Mouse (Mus musculus): ENCODE data around the gene Hist1h3g.
A peak's percentile ranks its signal among the peaks of the same experiment; 100 is the strongest.

Hist1h3g gene

DNA sequence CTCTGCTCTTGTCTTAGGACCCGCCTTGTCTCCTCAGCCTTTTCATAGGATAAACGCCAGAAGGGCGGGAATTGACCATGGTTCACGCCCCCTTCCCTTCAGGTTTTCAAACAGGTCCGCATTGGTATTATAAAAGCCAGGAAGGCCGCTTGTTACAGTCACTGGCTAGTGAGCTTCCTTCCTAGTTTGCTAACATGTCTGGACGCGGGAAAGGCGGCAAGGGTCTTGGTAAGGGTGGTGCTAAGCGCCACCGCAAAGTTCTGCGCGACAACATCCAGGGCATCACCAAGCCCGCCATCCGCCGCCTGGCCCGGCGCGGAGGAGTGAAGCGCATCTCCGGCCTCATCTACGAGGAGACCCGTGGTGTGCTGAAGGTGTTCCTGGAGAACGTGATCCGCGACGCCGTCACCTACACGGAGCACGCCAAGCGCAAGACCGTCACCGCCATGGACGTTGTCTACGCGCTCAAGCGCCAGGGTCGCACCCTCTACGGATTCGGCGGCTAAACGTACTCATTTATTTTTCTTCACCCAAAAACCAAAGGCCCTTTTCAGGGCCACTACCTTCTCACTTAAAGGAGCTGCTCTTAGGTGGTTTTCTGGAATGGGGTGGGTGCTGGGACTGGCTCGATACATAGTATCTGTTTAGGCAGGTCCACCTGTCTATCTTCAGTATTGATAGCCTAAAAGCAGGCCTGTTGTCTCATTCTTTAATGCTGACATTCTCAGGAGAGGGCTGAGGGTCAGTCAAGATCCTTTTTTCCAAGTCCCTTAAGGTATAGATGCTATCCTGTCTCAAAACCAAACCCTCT lies 46.4 kb downstream of the Hist1h3g start, which contains the start of gene Hist1h4d:
Hist1h4d (plus strand) TSS at position 191 of the 811 bp plus-strand sequence.
- peak; percentile 94 for DNase-seq

GRCm38 (mm10) chr13:23582219-23583056 lies 47.2 kb downstream of the Hist1h3g start:
- no peak for DNase-seq

DNA sequence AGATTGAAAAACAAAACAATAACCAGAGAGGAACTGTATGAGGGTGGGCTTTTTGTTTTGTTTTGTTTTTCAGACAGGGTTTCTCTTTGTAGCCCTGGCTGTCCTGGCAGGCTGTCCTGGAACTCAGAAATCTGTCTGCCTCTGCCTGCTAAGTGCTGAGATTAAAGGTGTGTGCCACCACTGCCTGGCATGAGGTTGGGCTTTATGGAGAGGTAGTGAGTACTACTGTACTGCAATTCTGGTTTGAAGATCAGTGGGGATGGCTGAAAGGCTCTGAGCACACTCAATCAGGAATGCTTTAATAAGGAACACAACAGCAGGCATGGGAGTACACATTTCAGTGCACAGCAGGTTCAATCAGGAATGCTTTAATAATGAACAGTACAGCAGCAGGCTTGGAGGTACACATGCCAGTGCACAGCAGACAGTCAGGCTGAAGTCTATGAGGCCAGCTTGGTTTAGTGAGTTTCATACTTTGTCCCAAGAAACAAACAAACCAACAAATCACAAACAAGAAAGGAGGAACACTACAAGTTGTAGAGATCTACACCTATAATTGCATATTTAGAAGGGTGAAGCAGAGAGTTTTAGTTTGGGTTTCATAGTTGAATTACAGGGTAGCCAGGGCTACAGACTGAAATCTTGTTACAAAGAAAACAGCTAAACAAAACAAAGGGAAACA lies 48.3 kb downstream of the Hist1h3g start:
- DNase-seq = no peak

DNA sequence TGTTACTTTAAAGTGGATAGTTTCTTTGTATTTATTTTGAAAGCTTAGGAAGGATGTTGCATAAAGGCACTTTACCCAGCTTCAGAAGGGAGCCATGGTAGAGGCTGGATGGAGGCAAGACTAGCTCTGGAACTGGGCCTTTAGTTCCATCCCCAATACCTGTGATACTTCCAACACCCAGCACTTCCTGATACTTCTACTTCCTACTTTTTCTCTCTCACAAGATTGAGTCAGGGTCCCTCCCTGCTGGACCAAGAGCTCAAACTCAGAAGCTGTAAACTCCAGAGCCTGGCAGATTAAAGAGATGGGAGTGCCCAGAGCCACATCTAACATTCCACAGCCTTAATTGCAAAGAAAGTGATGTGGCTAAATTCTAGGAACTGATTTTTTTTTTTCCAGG lies 49.1 kb downstream of the Hist1h3g start:
- no peak for DNase-seq

DNA sequence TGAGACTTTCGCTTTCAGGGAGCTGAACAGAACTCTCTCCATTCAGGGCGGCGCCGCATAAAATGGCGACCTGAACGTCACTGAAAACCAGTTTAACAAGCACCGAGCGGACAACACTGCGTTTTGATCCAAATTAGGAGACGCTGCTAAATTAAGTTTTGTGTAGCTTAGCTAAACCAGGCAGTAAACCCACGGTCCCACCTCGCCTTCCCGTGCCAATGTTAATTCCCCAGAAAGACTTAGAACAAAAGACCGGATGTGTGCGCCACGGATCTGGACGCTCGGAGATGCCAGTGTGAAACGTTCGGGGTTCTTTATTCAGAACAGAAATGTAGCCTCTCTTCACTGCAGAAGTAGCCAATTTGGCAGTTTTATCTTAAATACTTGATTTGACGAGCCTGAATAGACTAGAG lies 49.8 kb downstream of the Hist1h3g start:
- no peak for DNase-seq
